Mouse (Mus musculus) embryonic fibroblast, embryonic 13.5 days (primary cell): ENCODE results near the gene Klk10.

ENCODE experiments used
- CTCF ChIP-seq: IDR thresholded peaks from 2 replicates; pipeline ENCODE4 v1.5.1; 2011; ENCODE audit warnings: mild to moderate bottlenecking, control low read depth, low read length, moderate library complexity, borderline replicate concordance; ENCODE audit not compliant: insufficient read depth
- POLR2A ChIP-seq: IDR thresholded peaks from 2 replicates; pipeline ENCODE4 v1.6.1; 2011; ENCODE audit warnings: low read depth, mild to moderate bottlenecking, control low read depth, low read length, moderate library complexity

DNA sequence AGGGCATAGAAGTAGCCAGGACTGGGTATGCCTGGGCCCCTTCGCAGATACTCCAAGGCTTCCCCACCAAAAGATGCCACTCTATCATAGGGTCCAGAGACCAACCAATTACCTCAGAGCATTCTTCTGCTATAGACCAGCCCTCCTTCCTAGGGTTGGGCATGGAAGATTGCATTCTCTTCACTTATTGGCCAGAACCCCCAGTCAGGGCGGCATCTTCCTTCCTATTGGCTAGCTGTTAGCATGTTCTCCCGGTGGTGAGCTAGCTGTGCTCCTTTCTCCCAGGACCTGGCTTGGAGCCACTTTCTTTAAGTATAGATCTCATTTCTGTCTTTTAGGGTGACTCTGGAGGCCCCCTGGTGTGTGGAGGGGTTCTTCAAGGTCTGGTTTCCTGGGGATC lies 7.9 kb upstream of the Klk10 start:
- TF ChIP-seq POLR2A, result no peak
- TF ChIP-seq CTCF, result no peak
